In genomic region chr3:146939391-146940250, GRCm38 (mm10) we compare ENCODE assay signal across 8 mouse cellular contexts.
DNase-seq lines count a peak whose midpoint lies in the region; ATAC-seq and TF ChIP-seq lines count a peak whose summit lies in the region.

No protein-coding gene starts in this region.

- DNase-seq in gastrocnemius, adult 2 months = no peak
- no peak for DNase-seq in gastrocnemius, postnatal 4 days (ENCODE audit: low spot score in 2 of 2)
- DNase-seq in thymus, postnatal 14 days = peak; percentile 4
- DNase-seq in thymus, postnatal 25 days = no peak
- peak; percentile 60 for DNase-seq in hindbrain, embryonic 10.5 days (ENCODE audit: low spot score)
- DNase-seq in midbrain, embryonic 14.5 days = peak; percentile 83
- no peak for DNase-seq in B cell, adult 2 months
- DNase-seq in urinary bladder, postnatal 25 days (ENCODE audit: low spot score) = no peak

- H3K4me3 ChIP-seq in gastrocnemius, adult 2 months = no peak overlapping the region
- peak overlapping the region; percentile 29 for H3K4me3 ChIP-seq in hindbrain, embryonic 10.5 days
- no peak overlapping the region for H3K4me3 ChIP-seq in midbrain, embryonic 14.5 days (replicated peaks; ENCODE audit: low read depth, low read length)

- intact Hi-C loops in gastrocnemius, adult 2 months (cut with DNase I) = loop anchor here (10.0 kb wide), 2 partner anchors 375 to 595 kb away; no protein-coding TSS in a partner anchor

- H3K4me1 ChIP-seq in hindbrain, embryonic 10.5 days (replicated peaks) = peaks cover 3% of the 10 kb centered on the region; the same call in 1 of the 2 replicates
- peaks cover 4% of the 10 kb centered on the region; the same call in 1 of the 2 replicates for H3K4me1 ChIP-seq in midbrain, embryonic 14.5 days (ENCODE audit: control insufficient read depth, insufficient read depth, low read length)

- H3K4me2 ChIP-seq in midbrain, embryonic 14.5 days (ENCODE audit: low read length) = peak overlapping the region; percentile 28

- TF ChIP-seq CTCF in gastrocnemius, adult 2 months (IDR thresholded peaks at IDR 0.05) = peak; percentile 26; the same call in 1 of the 2 replicates

- no peak overlapping the region for H3K27ac ChIP-seq in gastrocnemius, adult 2 months
- peak overlapping the region; percentile 62; the same call in 1 of the 2 replicates for H3K27ac ChIP-seq in hindbrain, embryonic 10.5 days
- H3K27ac ChIP-seq in midbrain, embryonic 14.5 days (replicated peaks; ENCODE audit: low read depth, low read length) = no peak overlapping the region; the same call in 1 of the 2 replicates

- H3K9ac ChIP-seq in midbrain, embryonic 14.5 days (replicated peaks; ENCODE audit: low read length) = no peak overlapping the region; the same call in 1 of the 2 replicates

- WGBS in hindbrain, embryonic 10.5 days = 27% methylated on average over 21 of the region's 21 CpGs
- WGBS in midbrain, embryonic 14.5 days = 26% methylated on average over 21 of the region's 21 CpGs

- H3K9me3 ChIP-seq in hindbrain, embryonic 10.5 days = no peaks in the 10 kb centered on the region
- no peaks in the 10 kb centered on the region for H3K9me3 ChIP-seq in midbrain, embryonic 14.5 days (ENCODE audit: control insufficient read depth, low read length)

- peaks cover 5% of the 10 kb centered on the region; the same call in 1 of the 2 replicates for H3K27me3 ChIP-seq in hindbrain, embryonic 10.5 days (ENCODE audit: insufficient read depth, poor library complexity, severe bottlenecking)
- H3K27me3 ChIP-seq in midbrain, embryonic 14.5 days (ENCODE audit: control insufficient read depth, insufficient read depth, low read length) = no peaks in the 10 kb centered on the region

- H3K36me3 ChIP-seq in hindbrain, embryonic 10.5 days = peaks cover 6% of the 10 kb centered on the region; the same call in 1 of the 2 replicates
- peaks cover 11% of the 10 kb centered on the region for H3K36me3 ChIP-seq in midbrain, embryonic 14.5 days (ENCODE audit: control insufficient read depth, insufficient read depth, low read length)

- peak; percentile 81 for ATAC-seq in midbrain, embryonic 14.5 days (ENCODE audit: low FRiP score, low TSS enrichment)

Comparison
In these comparisons a context has a peak if more than half of its experiments do, and no peak if none do; other contexts are left out.
1. DNase-seq: peak in thymus, postnatal 14 days (single experiment), hindbrain, embryonic 10.5 days (single experiment) and midbrain, embryonic 14.5 days (single experiment); none in gastrocnemius, adult 2 months (single experiment), gastrocnemius, postnatal 4 days (0 of 2), thymus, postnatal 25 days (single experiment), B cell, adult 2 months (0 of 2) and urinary bladder, postnatal 25 days (single experiment).